Mouse (Mus musculus) heart, postnatal 25 days (tissue): Measurements from ENCODE around the gene Flrt2. TPM values are rescaled to one million over a fixed set of nuclear protein-coding genes. Genes with fewer than 3 reads are reported as not detected.

Source experiments
- DNase-seq: peaks from one replicate; pipeline ENCODE4 v3.0.0; 2022; ENCODE audit warnings: low spot score
- intact Hi-C: fragments of 180-260 bp; cut with DNase I; formaldehyde crosslinking; loops from one replicate; pipeline ENCODE4 v1.15.1; 2025
- total RNA-seq, 2 experiments: library from RNA; stranded (reverse); gene quantifications; 2 replicates each; pipeline ENCODE4 v1.2.3; 2021

Flrt2 gene
- total RNA-seq, 2 experiments from 2014 or later: 7.6 to 9.4 TPM

DNA sequence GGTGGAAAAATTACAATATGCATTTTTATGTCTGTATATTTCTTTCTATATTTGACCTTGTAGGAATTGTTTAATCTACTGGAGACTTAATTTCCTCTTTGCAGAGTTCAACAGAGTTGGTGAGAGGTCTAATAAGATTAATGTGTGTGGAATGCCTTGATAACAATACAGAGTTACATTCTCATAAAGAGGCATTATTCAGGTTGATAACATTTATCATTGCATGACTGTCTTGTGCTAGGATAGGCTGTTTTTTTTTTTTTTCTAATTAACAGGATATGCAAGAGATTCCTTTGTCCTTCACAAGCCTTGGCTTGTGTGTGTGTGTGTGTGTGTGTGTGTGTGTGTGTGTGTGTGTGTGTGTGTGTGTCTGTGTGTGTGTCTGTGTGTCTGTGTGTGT lies 9.6 kb downstream of the Flrt2 start:
- intact Hi-C loops: no loop called here
- DNase-seq: no peak

DNA sequence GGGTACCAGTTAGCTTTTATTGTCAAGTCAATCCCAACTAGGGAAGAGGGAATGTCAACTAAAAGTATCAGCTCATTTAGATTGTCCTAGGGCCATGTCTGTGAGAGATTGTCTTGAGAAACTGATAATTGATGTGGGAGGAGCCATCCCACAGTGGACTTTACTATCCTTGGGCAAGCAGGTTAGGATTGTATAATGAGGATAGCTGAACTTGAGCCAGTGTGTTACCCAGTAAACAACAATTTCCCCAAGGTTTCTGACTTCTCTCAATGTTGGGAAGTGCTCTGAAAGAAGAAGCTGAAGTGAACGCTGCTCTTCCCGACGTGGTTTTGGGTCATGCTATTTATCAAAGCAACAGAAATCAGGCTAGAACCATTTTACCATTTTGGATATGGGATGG lies 13.0 kb downstream of the Flrt2 start:
- DNase-seq: no peak
- intact Hi-C loops: no loop called here

DNA sequence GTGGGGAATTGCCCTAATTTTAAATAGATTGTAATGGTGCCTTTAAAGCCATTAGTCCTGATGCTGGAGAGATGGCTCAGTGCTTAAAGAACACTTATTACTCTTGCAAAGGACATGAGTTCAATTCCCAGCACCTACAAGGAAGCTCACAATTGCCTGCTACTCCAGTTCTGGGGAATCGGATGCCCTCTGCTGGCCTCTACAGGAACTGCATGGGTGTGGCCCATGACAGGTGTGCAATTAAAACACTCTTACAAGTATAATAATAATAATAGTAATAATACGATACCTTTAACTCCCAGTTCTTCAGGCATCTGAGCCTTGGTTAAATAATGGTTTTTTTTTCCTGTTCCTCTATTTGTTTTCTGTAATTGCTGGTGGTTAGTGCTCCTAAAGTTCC lies 31.2 kb downstream of the Flrt2 start:
- DNase-seq: no peak

DNA sequence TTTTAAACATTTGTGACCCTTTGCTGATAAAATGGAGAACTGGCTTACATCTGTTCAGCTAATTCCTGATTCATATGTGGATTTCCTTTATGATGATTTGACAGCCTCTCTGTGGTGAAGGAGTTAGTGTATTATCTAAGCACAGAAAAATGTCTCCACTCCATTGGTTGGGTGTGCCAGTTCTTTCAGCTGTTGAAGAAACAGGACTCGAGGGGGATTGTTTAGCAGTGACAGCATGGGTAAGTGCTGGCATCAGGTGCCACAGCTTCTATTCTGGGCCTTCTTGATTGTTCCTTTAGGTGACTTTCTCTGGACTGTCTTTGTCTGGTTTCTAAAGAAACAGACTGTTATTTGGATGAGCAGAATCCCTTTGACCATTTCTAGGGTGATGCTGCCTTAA lies 42.0 kb downstream of the Flrt2 start:
- no peak for DNase-seq
- intact Hi-C loops: no loop called here

More for the DNA sequence above, 31.2 kb downstream of the Flrt2 start:
- intact Hi-C loops: no loop called here

DNA sequence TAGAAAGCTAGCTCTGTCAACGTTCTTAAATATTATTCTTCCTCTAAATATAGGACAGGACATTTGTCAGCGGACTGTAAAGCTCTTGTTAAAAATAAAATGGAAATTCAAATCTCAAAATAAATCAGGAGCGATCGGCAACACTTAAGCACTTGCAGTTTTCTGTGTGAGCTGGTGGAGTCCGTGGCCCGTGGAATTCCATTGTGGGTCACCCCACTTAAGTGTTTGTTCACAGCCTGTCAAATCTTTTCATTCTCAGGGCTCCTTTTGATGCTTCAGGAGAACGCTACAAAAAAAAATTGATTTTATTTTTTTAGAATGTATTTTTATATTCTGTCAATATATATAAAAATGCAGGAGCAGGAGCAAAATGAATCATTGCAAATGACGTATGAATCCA lies 45.5 kb downstream of the Flrt2 start:
- intact Hi-C loops: no loop called here
- DNase-seq: no peak

DNA sequence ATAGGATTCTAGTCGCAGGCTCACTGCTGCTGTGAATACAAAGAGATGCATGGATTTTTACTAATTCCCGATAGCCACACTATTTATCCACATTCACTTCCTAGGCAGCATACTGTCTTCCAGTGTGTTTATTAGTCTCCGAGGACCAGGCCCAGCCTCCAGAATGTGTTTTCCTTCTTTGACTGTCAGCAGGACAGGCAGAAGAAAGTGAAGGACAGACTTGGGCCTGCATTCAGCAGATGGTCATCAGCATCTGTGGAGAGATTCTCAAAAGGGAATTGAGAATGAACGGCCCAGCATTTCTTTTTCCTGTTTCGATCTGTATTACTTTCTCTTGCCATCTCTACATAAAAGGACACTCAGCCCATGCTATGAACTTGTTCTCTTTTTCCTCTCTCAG lies 46.0 kb downstream of the Flrt2 start:
- no peak for DNase-seq
- intact Hi-C loops: no loop called here

DNA sequence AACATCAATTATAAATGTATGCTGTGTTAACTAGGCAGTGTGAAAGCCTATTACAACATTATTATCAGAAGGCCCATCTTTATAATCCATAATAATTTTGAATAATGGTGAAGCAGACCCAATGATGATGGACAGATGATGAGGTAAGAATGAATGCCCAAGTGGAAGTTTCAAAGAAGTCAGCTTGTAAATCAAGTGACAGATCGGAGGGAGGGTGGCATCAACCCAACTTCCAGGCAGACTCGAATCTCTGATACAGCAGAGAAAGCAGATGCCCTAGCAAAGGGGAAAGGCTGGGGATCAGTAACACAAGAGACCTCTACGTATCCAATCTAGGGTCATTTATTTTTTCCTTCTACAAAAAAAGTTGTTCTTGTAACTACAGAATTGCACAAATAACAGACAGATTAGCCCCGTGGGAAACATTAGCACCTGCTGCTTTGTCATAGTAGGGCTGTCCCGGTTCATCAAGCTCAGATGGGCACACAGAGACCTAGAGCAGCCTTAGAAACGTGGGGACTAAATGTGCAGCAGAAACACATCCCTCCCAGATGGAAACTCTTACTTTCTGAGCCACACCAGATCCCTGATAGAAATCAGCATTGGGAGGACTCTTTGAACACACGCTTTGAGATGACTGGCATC lies 46.6 kb downstream of the Flrt2 start:
- intact Hi-C loops: no loop called here
- no peak for DNase-seq

DNA sequence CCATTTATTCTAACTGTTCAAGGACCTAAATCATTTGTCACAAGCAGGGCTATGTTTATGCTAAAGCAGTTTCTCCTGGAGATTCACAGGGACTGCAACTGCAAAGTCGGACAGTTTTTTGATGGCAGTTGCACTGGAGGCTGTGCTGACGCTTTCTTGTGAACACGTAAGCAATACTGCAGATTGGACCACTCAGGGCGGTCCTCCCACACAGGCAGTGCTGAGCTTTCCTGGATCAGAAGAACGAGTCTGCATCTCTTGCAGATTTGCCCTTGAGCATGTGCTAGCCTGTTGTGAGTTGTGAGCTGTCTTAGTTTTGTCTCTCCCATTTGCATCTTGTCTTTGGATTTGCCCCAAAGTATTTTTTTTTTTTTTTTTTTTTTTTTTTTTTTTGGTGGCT lies 47.7 kb downstream of the Flrt2 start:
- no peak for DNase-seq
- intact Hi-C loops: no loop called here

DNA sequence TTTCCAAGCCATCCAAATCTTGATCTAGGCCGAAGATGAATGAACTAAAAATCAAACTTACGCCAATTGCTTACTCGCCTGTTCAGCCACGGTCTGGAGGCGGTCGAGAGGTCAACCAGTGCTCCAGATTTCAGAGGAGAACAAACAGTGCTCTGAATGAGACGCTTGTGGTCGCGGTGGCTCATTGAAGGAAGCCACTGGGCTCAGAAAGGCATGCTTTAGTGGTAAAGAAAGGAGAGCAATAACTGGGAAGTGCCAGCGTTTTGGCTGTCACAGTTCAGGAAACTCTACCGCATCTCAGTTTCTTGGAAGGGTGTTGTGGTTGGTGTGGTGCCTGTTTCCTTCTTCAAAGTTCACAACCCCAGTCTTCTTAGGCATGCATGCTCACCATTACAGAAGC lies 49.3 kb downstream of the Flrt2 start:
- no peak for DNase-seq
- intact Hi-C loops: no loop called here

DNA sequence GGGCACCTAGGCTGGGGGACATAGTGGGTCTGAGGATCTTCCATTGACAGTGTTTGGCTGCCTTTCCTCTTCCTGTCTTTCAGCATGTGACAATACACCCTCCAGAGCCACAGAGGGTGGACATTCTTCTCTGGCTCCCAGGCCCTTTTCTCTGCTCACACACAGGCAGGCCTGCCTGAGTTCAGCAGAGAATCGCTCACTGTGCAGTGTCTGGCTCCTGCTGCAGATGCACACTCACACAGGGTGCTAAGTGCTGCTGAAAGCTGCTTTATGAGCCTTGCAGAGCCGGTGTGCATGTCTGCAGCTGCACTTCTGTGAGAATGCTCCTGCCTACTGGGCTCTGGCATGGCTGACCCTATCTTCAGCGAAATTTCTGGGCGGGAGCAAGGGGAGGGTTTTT lies 52.3 kb downstream of the Flrt2 start:
- DNase-seq: no peak
- intact Hi-C loops: no loop called here

DNA sequence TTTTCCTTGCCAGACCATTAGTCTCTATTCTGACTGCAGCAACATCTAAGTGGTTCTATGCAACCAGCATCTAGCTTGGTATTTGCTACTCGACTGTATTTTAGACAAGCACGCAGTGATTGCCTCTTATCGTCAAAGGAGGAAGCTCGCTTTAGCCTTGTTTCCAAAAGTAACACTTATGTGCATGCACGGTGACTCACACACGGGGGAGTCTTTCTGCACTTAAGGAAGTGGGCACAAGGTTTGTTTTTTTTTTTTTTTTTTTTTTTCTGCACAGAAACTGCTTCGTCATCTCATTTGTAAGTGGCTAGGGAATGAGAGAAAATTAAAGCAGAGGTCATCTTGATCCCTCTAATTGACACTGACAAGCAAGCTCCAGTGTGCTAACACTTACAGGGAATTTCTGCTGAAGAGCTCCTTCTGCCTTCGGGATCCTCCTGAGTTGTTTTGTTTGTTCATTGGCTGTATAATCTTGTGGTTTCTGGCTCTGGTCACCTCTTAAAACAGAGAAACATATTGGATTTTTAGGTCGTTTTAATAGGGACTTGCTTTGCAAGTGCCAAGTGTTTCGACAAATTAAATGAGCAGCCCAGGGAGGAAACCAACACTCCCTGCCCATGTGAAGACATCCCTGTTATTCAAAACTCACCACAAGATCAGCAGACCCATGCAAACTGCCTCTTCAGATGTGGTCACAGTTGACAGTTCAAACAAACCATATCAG lies 55.0 kb downstream of the Flrt2 start:
- DNase-seq: no peak
- intact Hi-C loops: no loop called here

DNA sequence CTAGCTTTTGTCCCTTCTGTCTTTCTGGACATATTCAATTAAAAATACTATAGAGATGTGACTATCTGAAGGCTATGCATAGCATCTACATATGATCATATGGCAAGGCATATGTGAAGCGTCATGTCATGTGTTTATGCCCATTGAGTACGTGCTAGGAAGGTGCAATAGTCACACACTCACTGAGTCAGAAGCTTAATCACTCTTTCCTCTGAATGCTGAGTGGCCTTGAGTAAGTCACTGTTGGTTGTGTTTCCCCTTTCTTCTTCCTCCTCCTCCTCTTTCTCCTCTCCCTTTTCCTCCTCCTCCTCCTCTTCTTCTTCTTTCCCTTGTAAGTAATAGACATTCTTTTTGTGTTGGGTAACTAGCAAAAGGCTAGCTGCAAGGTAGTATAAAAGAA lies 56.7 kb downstream of the Flrt2 start:
- intact Hi-C loops: no loop called here
- no peak for DNase-seq

DNA sequence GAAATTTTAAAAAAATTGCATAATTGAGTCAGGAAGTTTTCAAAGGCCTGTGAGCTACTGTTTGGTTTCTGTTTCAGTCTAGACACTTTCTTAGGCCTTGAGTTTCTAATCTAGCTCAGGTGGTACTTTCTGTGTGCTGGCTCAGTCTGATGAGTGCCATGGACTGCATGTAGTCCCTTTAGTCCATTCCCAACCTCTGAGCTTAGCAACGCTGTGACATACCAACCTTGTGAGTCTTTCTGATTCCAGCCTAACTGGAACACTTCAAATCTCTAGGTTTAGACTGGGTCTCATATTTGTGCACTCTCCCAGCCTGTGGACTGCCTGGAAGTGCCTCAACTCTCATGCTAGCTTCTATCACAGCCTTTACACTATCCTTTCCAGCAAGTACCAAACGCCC lies 57.2 kb downstream of the Flrt2 start:
- intact Hi-C loops: no loop called here
- DNase-seq: no peak

DNA sequence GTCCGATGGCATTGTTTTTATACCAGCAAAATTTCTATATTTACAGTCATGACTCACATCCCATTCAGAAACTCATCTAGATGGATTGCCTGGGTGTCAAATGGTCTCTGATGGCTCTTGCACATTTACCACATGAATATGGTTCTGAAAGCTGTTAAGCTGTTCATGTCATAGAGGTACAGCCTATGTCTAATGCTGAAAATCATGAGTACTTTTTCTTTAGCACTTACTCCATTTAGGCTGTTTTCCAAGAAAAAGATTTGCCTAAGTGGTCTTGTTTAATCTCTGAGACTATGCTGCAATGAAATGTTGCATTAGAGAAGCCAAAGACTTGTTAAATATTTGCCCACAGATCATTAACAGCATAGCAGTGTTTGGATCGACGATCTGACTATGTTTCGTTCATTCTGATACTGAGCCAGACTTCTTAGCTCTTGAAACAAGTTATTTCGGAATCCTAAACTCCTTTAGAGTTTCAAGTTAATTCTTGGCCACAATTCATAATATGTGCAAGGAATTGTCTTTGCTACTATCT lies 67.3 kb downstream of the Flrt2 start:
- intact Hi-C loops: no loop called here
- DNase-seq: no peak

DNA sequence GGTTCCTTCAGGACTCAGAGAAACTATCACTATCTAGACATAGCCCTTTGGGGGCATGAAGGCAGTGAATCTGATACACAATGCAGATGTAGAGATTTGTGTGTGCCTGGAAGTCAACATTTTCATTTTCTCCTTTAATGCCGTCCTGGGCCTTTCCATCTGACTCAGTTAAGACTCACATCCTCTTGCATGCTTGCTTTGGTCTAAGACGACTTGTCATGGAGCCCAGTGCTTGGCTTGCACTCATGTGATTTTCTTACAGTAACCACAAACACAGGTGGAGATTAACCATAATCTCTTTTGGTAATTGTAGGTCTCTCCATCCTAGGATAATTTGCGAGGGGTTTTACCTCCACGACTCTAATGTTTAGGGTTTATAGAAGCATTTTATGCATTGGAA lies 73.2 kb downstream of the Flrt2 start:
- intact Hi-C loops: no loop called here
- DNase-seq: no peak

DNA sequence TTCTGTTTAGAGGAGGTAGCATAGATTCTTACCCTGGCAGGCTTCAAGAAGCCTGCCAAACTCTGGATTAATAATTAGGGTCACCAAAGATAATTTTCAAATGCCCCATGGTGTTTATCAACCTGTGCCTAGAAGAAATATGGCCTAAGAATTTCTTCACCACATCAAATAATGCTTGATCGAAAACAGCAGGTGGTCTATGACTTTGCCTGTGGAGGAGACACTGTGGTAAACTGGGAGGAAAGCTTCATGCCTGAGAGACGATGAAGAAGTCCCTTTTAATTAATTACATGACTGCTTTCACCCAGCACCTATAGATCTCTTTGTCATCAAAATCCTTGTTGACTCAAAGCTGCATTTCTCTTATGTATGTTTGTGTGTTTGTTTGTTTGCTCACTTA lies 77.0 kb downstream of the Flrt2 start:
- intact Hi-C loops: no loop called here
- no peak for DNase-seq

DNA sequence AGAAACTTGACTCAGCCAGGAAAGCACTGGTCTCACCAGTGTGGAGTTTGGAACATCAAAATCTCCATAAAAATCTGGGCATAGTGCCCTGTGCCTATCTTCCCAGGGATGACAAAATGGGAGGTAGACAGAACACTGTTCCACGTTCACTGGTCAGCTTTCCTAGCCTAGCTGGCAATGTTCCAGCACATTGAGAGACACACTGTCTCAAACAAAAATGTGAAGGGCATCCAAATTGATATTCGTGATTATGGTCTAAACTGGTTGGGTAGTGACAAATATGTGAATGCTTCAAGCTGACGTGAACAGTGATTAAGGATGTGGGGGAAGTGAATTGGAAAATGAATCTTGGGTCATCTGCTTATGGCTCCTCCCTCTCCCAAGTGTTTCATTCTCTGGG lies 78.2 kb downstream of the Flrt2 start:
- intact Hi-C loops: no loop called here
- DNase-seq: no peak

DNA sequence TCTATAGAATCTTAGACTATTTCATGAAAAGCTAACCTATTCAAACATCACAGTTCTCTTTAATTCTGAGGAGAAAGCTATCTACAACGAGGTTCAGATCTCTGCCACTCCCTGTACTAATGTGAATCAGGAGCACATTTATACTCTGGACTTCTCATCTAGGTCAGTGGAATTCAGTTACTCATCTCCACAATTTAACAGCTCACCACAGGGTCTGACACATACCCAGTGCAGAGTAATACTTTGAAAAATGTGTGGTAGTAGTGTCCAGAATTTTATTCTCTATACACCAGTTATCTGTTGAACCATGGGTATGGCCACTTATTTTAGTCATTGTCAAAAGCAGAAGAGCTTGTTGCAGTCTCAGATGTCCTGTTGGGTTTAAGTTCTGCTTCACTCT lies 98.1 kb downstream of the Flrt2 start:
- no peak for DNase-seq
- intact Hi-C loops: no loop called here

DNA sequence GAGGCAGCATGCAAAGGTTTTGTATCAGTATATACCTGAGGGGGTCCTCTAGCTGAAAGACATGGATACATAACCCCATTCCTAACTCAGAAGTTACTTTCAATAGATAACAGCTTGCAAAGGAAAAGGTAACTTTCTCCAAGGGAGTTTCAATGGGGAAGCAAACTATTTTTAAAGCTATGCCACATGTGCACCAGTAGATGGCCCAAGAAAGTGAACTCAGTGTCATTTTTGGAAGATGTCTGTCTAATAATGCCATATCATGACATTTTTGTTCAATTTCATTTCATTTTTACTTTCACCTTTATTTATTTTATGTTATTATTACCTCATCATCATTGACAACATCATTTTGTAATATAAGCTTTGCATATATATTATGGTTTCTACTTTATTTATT lies 124.6 kb downstream of the Flrt2 start:
- intact Hi-C loops: no loop called here
- no peak for DNase-seq
